Mouse (Mus musculus): ENCODE measurements around the gene Tmem117. TPM values are rescaled to one million over a fixed set of nuclear protein-coding genes. Genes with fewer than 3 reads are reported as not detected.

The Tmem117 gene
- polyA plus RNA-seq, 1 experiment from 2014 or later = 0.84 TPM

DNA sequence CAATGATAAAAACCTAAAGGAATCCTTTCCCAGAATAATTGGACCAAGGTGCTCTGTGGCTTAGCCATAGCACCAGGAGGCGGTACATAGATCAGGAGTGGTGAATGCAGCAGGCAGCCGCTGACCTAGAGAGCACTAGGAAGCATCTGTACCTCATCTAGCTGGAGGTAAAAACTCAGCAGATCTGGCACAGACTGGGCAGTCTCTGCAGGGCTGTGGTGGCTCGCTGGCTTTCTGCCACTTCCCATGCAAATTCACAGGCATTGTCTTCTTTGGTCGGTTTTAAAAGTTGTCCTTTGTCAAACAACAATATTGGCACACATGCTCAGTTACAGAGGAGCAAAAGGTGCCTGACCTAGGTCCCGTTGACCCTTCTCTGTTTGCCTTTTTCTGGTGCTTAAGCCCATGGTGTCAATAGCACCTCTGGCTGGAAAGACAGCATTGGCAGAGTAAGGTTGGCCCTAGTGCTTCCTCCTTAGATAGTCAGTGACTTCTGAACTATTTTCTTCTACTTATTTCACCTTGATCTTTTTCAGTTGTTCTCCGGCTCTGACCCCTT, 420.2 kb downstream of the Tmem117 start:
- 70% methylated on average over 6 of the region's 6 CpGs for WGBS
- no peaks in the 10 kb centered on the region for H3K9me3 ChIP-seq (ENCODE audit: control insufficient read depth, low read length)
- H3K4me1 ChIP-seq (replicated peaks; ENCODE audit: control insufficient read depth, insufficient read depth, low read length) = no peaks in the 10 kb centered on the region
- no peak overlapping the region for H3K9ac ChIP-seq (ENCODE audit: low read length)
- DNase-seq (ENCODE audit: low spot score) (no peak), ATAC-seq (replicated peaks; ENCODE audit: low FRiP score) (no peak)
- no peak overlapping the region for H3K27ac ChIP-seq (ENCODE audit: low read depth, low read length)
- no peak overlapping the region for H3K4me2 ChIP-seq (ENCODE audit: low read depth, low read length, severe bottlenecking)
- no peaks in the 10 kb centered on the region for H3K27me3 ChIP-seq (ENCODE audit: control insufficient read depth, insufficient read depth, low read length)
- H3K36me3 ChIP-seq (ENCODE audit: control insufficient read depth, insufficient read depth, low read length) = no peaks in the 10 kb centered on the region
- no peak overlapping the region for H3K4me3 ChIP-seq (ENCODE audit: low read depth, low read length)

DNA sequence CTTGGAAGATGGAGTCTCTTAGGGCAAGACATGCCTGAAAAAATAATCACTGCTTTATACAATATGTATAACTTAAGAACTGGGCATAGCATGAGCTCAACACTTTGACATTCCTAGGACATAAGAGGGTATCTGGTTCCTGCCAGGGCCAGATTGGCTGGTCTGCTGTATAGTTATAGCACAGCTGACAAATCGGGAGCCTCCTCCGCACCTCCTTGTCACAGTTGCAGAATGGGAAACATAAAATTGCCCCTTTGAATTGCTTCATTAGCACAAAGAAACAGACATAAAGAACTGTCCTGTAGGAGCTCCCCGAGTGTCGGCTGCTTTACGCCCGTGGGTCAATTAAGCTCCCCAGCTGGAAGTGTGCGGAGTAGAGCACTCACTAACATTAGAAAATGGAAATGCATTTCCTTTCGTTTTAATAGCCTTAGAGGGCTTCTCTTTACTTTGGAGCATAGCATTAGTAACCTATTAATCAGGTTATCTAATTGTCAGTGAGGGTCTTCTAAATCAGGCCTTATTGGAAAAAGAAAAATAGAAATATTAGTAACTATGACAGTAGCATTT, 426.1 kb downstream of the Tmem117 start:
- Histone ChIP-seq H3K4me1 (replicated peaks; ENCODE audit: control insufficient read depth, insufficient read depth, low read length) (no peaks in the 10 kb centered on the region), H3K4me2 (ENCODE audit: low read depth, low read length, severe bottlenecking) (no peak overlapping the region), H3K27ac (ENCODE audit: low read depth, low read length) (no peak overlapping the region), H3K27me3 (ENCODE audit: control insufficient read depth, insufficient read depth, low read length) (no peaks in the 10 kb centered on the region), H3K4me3 (ENCODE audit: low read depth, low read length) (no peak overlapping the region), H3K9me3 (ENCODE audit: control insufficient read depth, low read length) (no peaks in the 10 kb centered on the region), H3K36me3 (ENCODE audit: control insufficient read depth, insufficient read depth, low read length) (no peaks in the 10 kb centered on the region), H3K9ac (ENCODE audit: low read length) (no peak overlapping the region)
- DNase-seq (ENCODE audit: low spot score) (no peak), ATAC-seq (replicated peaks; ENCODE audit: low FRiP score) (no peak)
- WGBS = 55% methylated on average over 8 of the region's 8 CpGs

DNA sequence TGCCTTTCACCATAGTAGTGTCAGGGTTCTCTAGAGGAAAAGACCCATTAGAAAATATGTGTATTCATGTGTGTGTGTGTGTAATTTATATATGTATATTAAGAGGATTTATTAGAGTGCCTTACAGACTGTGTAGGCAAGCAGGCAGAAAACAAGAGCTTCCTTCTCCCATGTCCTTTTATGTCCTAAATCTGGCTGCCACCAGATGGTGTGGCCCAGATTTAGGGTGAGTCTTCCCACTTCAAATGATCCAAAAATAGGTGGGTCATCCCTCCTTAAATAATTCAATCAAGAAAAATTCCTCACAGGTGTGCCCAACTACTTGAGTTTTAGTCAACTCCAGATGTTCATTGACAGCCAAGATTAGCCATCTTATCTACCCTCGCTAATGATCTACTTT, 439.0 kb downstream of the Tmem117 start:
- WGBS = 95% methylated on average over 1 of the region's 1 CpGs
- Histone ChIP-seq H3K9ac (ENCODE audit: low read length) (no peak overlapping the region), H3K36me3 (ENCODE audit: control insufficient read depth, insufficient read depth, low read length) (no peaks in the 10 kb centered on the region), H3K27ac (ENCODE audit: low read depth, low read length) (no peak overlapping the region), H3K4me2 (ENCODE audit: low read depth, low read length, severe bottlenecking) (no peak overlapping the region), H3K27me3 (ENCODE audit: control insufficient read depth, insufficient read depth, low read length) (no peaks in the 10 kb centered on the region), H3K4me1 (replicated peaks; ENCODE audit: control insufficient read depth, insufficient read depth, low read length) (no peaks in the 10 kb centered on the region), H3K4me3 (ENCODE audit: low read depth, low read length) (no peak overlapping the region), H3K9me3 (ENCODE audit: control insufficient read depth, low read length) (no peaks in the 10 kb centered on the region)
- no peak for ATAC-seq (replicated peaks; ENCODE audit: low FRiP score)
- DNase-seq (ENCODE audit: low spot score) = no peak

DNA sequence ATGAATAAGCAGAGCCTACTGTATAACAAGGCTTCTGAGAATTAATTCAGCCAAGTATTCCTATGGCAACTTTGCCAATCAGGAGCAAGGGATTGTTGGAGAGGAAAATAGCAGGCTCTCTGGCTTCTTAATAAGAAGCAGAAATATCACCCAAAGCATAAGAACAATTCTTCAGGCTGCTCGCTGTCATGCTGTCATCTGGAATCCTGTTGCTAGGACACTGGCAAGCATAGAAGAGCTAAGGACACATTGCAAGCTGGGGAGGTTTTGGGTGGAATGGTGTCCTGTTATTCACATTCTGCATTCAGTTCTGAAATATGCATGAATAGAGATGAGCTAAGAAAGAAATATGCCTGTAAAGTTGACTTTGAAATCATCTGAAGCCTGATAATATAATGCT, 439.8 kb downstream of the Tmem117 start:
- Histone ChIP-seq H3K4me2 (ENCODE audit: low read depth, low read length, severe bottlenecking) (no peak overlapping the region), H3K9ac (ENCODE audit: low read length) (no peak overlapping the region), H3K9me3 (ENCODE audit: control insufficient read depth, low read length) (no peaks in the 10 kb centered on the region), H3K27ac (ENCODE audit: low read depth, low read length) (no peak overlapping the region), H3K36me3 (ENCODE audit: control insufficient read depth, insufficient read depth, low read length) (no peaks in the 10 kb centered on the region), H3K4me1 (replicated peaks; ENCODE audit: control insufficient read depth, insufficient read depth, low read length) (no peaks in the 10 kb centered on the region), H3K4me3 (ENCODE audit: low read depth, low read length) (no peak overlapping the region), H3K27me3 (ENCODE audit: control insufficient read depth, insufficient read depth, low read length) (no peaks in the 10 kb centered on the region)
- 87% methylated on average over 1 of the region's 1 CpGs for WGBS
- no peak for DNase-seq (ENCODE audit: low spot score)
- no peak for ATAC-seq (replicated peaks; ENCODE audit: low FRiP score)

DNA sequence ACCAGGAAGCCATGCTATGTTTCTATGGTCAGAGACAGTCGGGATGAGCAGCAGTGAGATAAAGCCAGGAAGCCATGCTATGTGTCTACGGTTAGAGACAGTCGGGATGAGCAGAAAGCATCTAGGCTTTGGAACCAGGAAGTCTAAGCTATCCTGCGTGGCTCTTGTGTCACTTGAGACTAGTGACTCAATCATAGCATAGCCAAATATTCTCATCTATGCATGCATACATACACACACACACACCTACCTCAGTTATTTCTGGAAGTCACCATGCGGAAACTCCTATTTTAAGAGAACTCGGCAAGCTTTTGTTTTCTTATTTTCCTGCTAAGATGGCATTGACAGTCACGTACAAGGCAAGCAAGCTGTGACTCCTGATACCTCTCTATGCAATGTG, 441.8 kb downstream of the Tmem117 start:
- H3K4me3 ChIP-seq (ENCODE audit: low read depth, low read length) = no peak overlapping the region
- no peak overlapping the region for H3K9ac ChIP-seq (ENCODE audit: low read length)
- ATAC-seq (replicated peaks; ENCODE audit: low FRiP score) (no peak), DNase-seq (ENCODE audit: low spot score) (no peak)
- no peak overlapping the region for H3K4me2 ChIP-seq (ENCODE audit: low read depth, low read length, severe bottlenecking)
- H3K9me3 ChIP-seq (ENCODE audit: control insufficient read depth, low read length) = no peaks in the 10 kb centered on the region
- H3K27ac ChIP-seq (ENCODE audit: low read depth, low read length) = no peak overlapping the region
- H3K4me1 ChIP-seq (replicated peaks; ENCODE audit: control insufficient read depth, insufficient read depth, low read length) = no peaks in the 10 kb centered on the region
- WGBS = 91% methylated on average over 7 of the region's 7 CpGs
- H3K36me3 ChIP-seq (ENCODE audit: control insufficient read depth, insufficient read depth, low read length) = no peaks in the 10 kb centered on the region
- H3K27me3 ChIP-seq (ENCODE audit: control insufficient read depth, insufficient read depth, low read length) = no peaks in the 10 kb centered on the region

DNA sequence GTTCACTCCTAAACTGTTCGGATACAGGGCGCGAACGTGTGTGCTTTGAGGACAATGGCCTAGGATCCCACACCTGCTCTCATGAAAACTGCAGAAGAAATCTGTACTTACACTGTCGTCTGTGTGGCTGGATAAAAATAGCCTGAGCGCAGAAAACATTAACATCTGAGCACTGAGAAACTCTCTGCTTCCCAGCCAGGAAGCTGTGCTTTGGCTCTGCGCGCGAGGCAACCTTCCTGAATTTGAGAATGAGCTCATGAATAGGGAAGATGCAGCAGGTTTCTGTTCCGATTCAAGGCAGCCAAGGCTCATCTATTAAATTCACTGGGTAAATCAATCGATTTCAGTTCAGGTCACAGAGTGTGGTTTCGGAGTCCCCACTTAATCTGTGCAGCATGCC, 446.3 kb downstream of the Tmem117 start:
- H3K36me3 ChIP-seq (ENCODE audit: control insufficient read depth, insufficient read depth, low read length) = no peaks in the 10 kb centered on the region
- DNase-seq (ENCODE audit: low spot score) (no peak), ATAC-seq (replicated peaks; ENCODE audit: low FRiP score) (no peak)
- no peaks in the 10 kb centered on the region for H3K9me3 ChIP-seq (ENCODE audit: control insufficient read depth, low read length)
- no peak overlapping the region for H3K4me2 ChIP-seq (ENCODE audit: low read depth, low read length, severe bottlenecking)
- no peak overlapping the region for H3K4me3 ChIP-seq (ENCODE audit: low read depth, low read length)
- WGBS = 88% methylated on average over 12 of the region's 12 CpGs
- no peak overlapping the region for H3K27ac ChIP-seq (ENCODE audit: low read depth, low read length)
- H3K9ac ChIP-seq (ENCODE audit: low read length) = no peak overlapping the region
- no peaks in the 10 kb centered on the region for H3K4me1 ChIP-seq (replicated peaks; ENCODE audit: control insufficient read depth, insufficient read depth, low read length)
- H3K27me3 ChIP-seq (ENCODE audit: control insufficient read depth, insufficient read depth, low read length) = no peaks in the 10 kb centered on the region

DNA sequence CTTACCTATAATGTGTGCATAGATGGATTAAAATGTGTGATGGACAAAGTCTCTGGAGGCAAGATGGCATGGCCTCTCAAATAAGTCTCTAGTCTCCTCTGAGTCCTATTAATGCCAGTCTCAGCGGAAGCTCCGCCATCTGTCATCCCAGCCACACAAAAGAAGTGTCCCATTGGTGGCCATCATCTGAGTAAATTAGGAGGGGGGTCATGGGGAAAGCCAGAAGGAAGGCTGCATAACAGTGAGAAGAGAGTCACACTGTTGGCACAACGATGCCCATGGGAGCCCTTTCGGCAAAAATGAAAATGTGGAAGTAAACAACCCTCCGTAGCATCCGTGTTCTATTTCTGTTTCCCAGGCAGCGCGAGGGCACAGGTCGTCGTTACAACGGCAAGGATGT, 452.6 kb downstream of the Tmem117 start:
- no peak for ATAC-seq (replicated peaks; ENCODE audit: low FRiP score)
- H3K4me1 ChIP-seq (replicated peaks; ENCODE audit: control insufficient read depth, insufficient read depth, low read length) = no peaks in the 10 kb centered on the region
- no peaks in the 10 kb centered on the region for H3K9me3 ChIP-seq (ENCODE audit: control insufficient read depth, low read length)
- 89% methylated on average over 11 of the region's 11 CpGs for WGBS
- no peak overlapping the region for H3K4me3 ChIP-seq (ENCODE audit: low read depth, low read length)
- peak; percentile 51 for DNase-seq (ENCODE audit: low spot score)
- no peaks in the 10 kb centered on the region for H3K27me3 ChIP-seq (ENCODE audit: control insufficient read depth, insufficient read depth, low read length)
- H3K27ac ChIP-seq (ENCODE audit: low read depth, low read length) = no peak overlapping the region
- no peak overlapping the region for H3K9ac ChIP-seq (ENCODE audit: low read length)
- no peaks in the 10 kb centered on the region for H3K36me3 ChIP-seq (ENCODE audit: control insufficient read depth, insufficient read depth, low read length)
- no peak overlapping the region for H3K4me2 ChIP-seq (ENCODE audit: low read depth, low read length, severe bottlenecking)

DNA sequence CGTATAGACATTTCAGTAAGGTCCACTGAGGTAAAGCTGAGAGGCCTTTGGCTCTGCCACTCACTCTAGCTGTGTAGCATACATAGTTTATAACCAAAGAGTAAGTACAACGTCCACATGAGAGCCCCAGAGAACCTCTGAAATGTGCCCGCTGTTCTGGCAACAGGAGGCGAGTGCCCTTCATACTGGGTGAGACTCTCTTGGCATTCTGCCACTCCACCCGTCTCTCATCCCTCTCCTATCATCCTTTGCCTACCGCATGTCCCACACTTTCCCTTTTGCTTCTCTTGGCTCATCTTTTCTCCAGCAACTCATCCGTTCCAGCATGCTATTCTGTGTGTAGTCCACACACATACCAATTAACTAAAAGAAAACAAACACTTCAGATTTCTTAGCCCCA, 456.9 kb downstream of the Tmem117 start:
- ATAC-seq (replicated peaks; ENCODE audit: low FRiP score) (no peak), DNase-seq (ENCODE audit: low spot score) (no peak)
- Histone ChIP-seq H3K4me1 (replicated peaks; ENCODE audit: control insufficient read depth, insufficient read depth, low read length) (no peaks in the 10 kb centered on the region), H3K9ac (ENCODE audit: low read length) (no peak overlapping the region), H3K27me3 (ENCODE audit: control insufficient read depth, insufficient read depth, low read length) (no peaks in the 10 kb centered on the region), H3K9me3 (ENCODE audit: control insufficient read depth, low read length) (no peaks in the 10 kb centered on the region), H3K27ac (ENCODE audit: low read depth, low read length) (no peak overlapping the region), H3K4me2 (ENCODE audit: low read depth, low read length, severe bottlenecking) (no peak overlapping the region), H3K36me3 (ENCODE audit: control insufficient read depth, insufficient read depth, low read length) (no peaks in the 10 kb centered on the region), H3K4me3 (ENCODE audit: low read depth, low read length) (no peak overlapping the region)
- 88% methylated on average over 7 of the region's 7 CpGs for WGBS

DNA sequence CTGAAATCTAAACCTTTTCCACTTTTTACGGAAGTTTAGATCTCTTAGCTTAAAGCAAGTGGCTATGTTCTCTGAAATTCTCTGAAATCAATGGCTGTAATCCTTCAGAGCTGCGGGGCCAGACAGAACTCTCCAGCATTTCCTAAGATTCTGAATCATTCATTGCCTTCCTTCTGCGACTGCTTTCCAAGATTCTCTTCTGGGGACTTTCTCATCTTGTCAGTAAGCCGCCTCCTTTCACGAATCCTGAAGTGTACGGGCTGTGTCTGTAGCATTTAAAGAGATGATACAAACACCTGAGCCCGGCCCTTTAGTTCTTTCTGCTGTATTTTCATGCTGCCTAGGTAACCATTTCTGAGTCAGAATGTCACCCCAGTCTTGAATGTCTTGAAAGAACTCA, 471.1 kb downstream of the Tmem117 start:
- no peak overlapping the region for H3K4me3 ChIP-seq (ENCODE audit: low read depth, low read length)
- no peaks in the 10 kb centered on the region for H3K36me3 ChIP-seq (ENCODE audit: control insufficient read depth, insufficient read depth, low read length)
- H3K27ac ChIP-seq (ENCODE audit: low read depth, low read length) = no peak overlapping the region
- 91% methylated on average over 7 of the region's 7 CpGs for WGBS
- no peak for DNase-seq (ENCODE audit: low spot score)
- H3K4me1 ChIP-seq (replicated peaks; ENCODE audit: control insufficient read depth, insufficient read depth, low read length) = no peaks in the 10 kb centered on the region
- no peaks in the 10 kb centered on the region for H3K9me3 ChIP-seq (ENCODE audit: control insufficient read depth, low read length)
- no peak overlapping the region for H3K4me2 ChIP-seq (ENCODE audit: low read depth, low read length, severe bottlenecking)
- ATAC-seq (replicated peaks; ENCODE audit: low FRiP score) = no peak
- no peaks in the 10 kb centered on the region for H3K27me3 ChIP-seq (ENCODE audit: control insufficient read depth, insufficient read depth, low read length)
- H3K9ac ChIP-seq (ENCODE audit: low read length) = no peak overlapping the region
